Mouse (Mus musculus) liver, embryonic 12.5 days (tissue): ENCODE results near the gene Gm20825. TPM values are rescaled to one million over a fixed set of nuclear protein-coding genes. Genes with fewer than 3 reads are reported as not detected.
"Not testable (repeated sequence)": the region's sequence is repeated elsewhere in the genome, so short reads cannot be mapped to it uniquely, and the experiment has no call there.

ENCODE experiments used
- ATAC-seq: fragments of 200-750 bp; cut with Nextera tagmentation; 2 replicates; pipeline ENCODE4 v1.8.0; 2017; ENCODE audit warnings: moderate number of reproducible peaks, mild to moderate bottlenecking, moderate library complexity
- H3K27ac ChIP-seq: fragments of 300-500 bp; sonication (generic); 2 replicates; pipeline ENCODE4 v1.5.1; 2016; ENCODE audit warnings: mild to moderate bottlenecking
- H3K27me3 ChIP-seq: fragments of 300-500 bp; sonication (generic); replicated peaks from 2 replicates; pipeline ENCODE4 v1.6.1; 2016; ENCODE audit warnings: mild to moderate bottlenecking, moderate library complexity
- H3K36me3 ChIP-seq: fragments of 300-500 bp; sonication (generic); 2 replicates; pipeline ENCODE4 v1.6.1; 2016; ENCODE audit warnings: mild to moderate bottlenecking, moderate library complexity
- H3K4me1 ChIP-seq: fragments of 300-500 bp; sonication (generic); 2 replicates; pipeline ENCODE4 v1.6.1; 2016
- H3K4me2 ChIP-seq: fragments of 300-500 bp; sonication (generic); 2 replicates; pipeline ENCODE4 v1.6.1; 2016; ENCODE audit warnings: mild to moderate bottlenecking, moderate library complexity
- H3K4me3 ChIP-seq: fragments of 300-500 bp; sonication (generic); 2 replicates; pipeline ENCODE4 v1.5.1; 2016; ENCODE audit warnings: mild to moderate bottlenecking, moderate library complexity
- H3K9ac ChIP-seq: fragments of 300-500 bp; sonication (generic); 2 replicates; pipeline ENCODE4 v1.6.1; 2016; ENCODE audit warnings: mild to moderate bottlenecking, moderate library complexity
- H3K9me3 ChIP-seq: fragments of 300-500 bp; sonication (generic); replicated peaks from 2 replicates; pipeline ENCODE4 v1.6.1; 2016; ENCODE audit warnings: mild to moderate bottlenecking, moderate library complexity
- WGBS: fragments of 180-500 bp; shearing (Covaris S2); methylation state at CpG from one replicate; pipeline ENCODE4 v1.1.7; 2016; ENCODE audit not compliant: insufficient replicate concordance; 5-methylcytosine and 5-hydroxymethylcytosine counted together
- polyA plus RNA-seq: library from polyadenylated mRNA; unstranded; fragments of >200 nt; fragmentation: Nextera tagmentation; extraction: Ambion mirVana; gene quantifications from 2 replicates; pipeline ENCODE4 v1.2.1, GENCODE M21; 2016

The Gm20825 gene
- polyA plus RNA-seq, result not detected in 2 replicates

DNA sequence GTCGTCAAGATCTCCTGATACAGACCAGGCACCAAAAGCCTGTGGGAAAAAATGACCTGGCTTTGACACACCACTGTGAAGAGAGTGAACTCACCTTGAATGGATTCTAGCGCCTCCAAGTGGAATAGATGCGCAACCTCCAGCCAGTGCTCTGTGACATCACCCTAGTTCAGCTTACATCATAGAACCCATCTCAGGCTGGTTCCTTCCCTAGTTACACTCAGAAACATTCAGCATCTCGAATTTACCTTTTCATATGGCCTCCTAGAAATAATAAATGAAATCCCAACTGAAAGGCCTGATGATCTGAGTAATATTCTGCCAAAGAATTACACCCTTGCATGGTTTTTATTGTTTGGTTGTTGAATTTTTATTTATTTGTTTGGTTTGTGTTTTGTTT lies at the start of gene Gm20825:
Gm20825 (minus strand) TSS at position 101 of the 400 bp plus-strand sequence.
- H3K9ac ChIP-seq, H3K4me1 ChIP-seq, H3K4me3 ChIP-seq, ATAC-seq, H3K9me3 ChIP-seq, H3K27ac ChIP-seq, H3K36me3 ChIP-seq, H3K4me2 ChIP-seq, H3K27me3 ChIP-seq: not testable (repeated sequence)
- WGBS, result 38% methylated on average over 3 of the region's 4 CpGs

Other genes starting within 250 kb of the Gm20825 start
- gene Gm29049, start 74.3 kb downstream of the Gm20825 start, polyA plus RNA-seq, result not detected in 2 replicates
- gene Gm20824, start 186.4 kb upstream of the Gm20825 start, polyA plus RNA-seq, result not detected in 2 replicates